Mouse (Mus musculus) liver, embryonic 12.5 days (tissue): ENCODE measurements around the gene Tcf7l1. TPM values are rescaled to one million over a fixed set of nuclear protein-coding genes. Genes with fewer than 3 reads are reported as not detected.
A peak's percentile ranks its signal among the peaks of the same experiment; 100 is the strongest.

ENCODE experiments used
- ATAC-seq: fragments of 200-750 bp; cut with Nextera tagmentation; 2 replicates; pipeline ENCODE4 v1.8.0; 2017; ENCODE audit warnings: moderate number of reproducible peaks, mild to moderate bottlenecking, moderate library complexity
- H3K27ac ChIP-seq: fragments of 300-500 bp; sonication (generic); 2 replicates; pipeline ENCODE4 v1.5.1; 2016; ENCODE audit warnings: mild to moderate bottlenecking
- H3K27me3 ChIP-seq: fragments of 300-500 bp; sonication (generic); replicated peaks from 2 replicates; pipeline ENCODE4 v1.6.1; 2016; ENCODE audit warnings: mild to moderate bottlenecking, moderate library complexity
- H3K36me3 ChIP-seq: fragments of 300-500 bp; sonication (generic); 2 replicates; pipeline ENCODE4 v1.6.1; 2016; ENCODE audit warnings: mild to moderate bottlenecking, moderate library complexity
- H3K4me1 ChIP-seq: fragments of 300-500 bp; sonication (generic); 2 replicates; pipeline ENCODE4 v1.6.1; 2016
- H3K4me2 ChIP-seq: fragments of 300-500 bp; sonication (generic); 2 replicates; pipeline ENCODE4 v1.6.1; 2016; ENCODE audit warnings: mild to moderate bottlenecking, moderate library complexity
- H3K4me3 ChIP-seq: fragments of 300-500 bp; sonication (generic); 2 replicates; pipeline ENCODE4 v1.5.1; 2016; ENCODE audit warnings: mild to moderate bottlenecking, moderate library complexity
- H3K9ac ChIP-seq: fragments of 300-500 bp; sonication (generic); 2 replicates; pipeline ENCODE4 v1.6.1; 2016; ENCODE audit warnings: mild to moderate bottlenecking, moderate library complexity
- H3K9me3 ChIP-seq: fragments of 300-500 bp; sonication (generic); replicated peaks from 2 replicates; pipeline ENCODE4 v1.6.1; 2016; ENCODE audit warnings: mild to moderate bottlenecking, moderate library complexity
- WGBS: fragments of 180-500 bp; shearing (Covaris S2); methylation state at CpG from one replicate; pipeline ENCODE4 v1.1.7; 2016; ENCODE audit not compliant: insufficient replicate concordance; 5-methylcytosine and 5-hydroxymethylcytosine counted together
- polyA plus RNA-seq: library from polyadenylated mRNA; unstranded; fragments of >200 nt; fragmentation: Nextera tagmentation; extraction: Ambion mirVana; gene quantifications from 2 replicates; pipeline ENCODE4 v1.2.1, GENCODE M21; 2016

Gene Tcf7l1
- polyA plus RNA-seq, 1 experiment from 2014 or later: 6.7 TPM

- 67% methylated on average over 7 of the region's 7 CpGs for WGBS
- Histone ChIP-seq H3K27ac (no peak overlapping the region), H3K4me3 (no peak overlapping the region), H3K4me1 (peaks cover 4% of the 10 kb centered on the region; the same call in 1 of the 2 replicates), H3K27me3 (no peaks in the 10 kb centered on the region), H3K9ac (no peak overlapping the region), H3K4me2 (no peak overlapping the region), H3K9me3 (no peaks in the 10 kb centered on the region), H3K36me3 (peaks cover 18% of the 10 kb centered on the region)
- no peak for ATAC-seq
These were observed 162.7 kb downstream of the Tcf7l1 start for GRCm38 (mm10) chr6:72626391-72626790.

- no peak for ATAC-seq
- Histone ChIP-seq H3K9me3 (no peaks in the 10 kb centered on the region), H3K4me2 (no peak overlapping the region), H3K4me3 (no peak overlapping the region), H3K36me3 (peaks cover 7% of the 10 kb centered on the region; the same call in 1 of the 2 replicates), H3K27me3 (no peaks in the 10 kb centered on the region), H3K9ac (no peak overlapping the region), H3K27ac (no peak overlapping the region), H3K4me1 (peaks cover 21% of the 10 kb centered on the region)
- 71% methylated on average over 8 of the region's 8 CpGs for WGBS
These were observed 165.2 kb downstream of the Tcf7l1 start for GRCm38 (mm10) chr6:72623661-72624402.

- H3K27ac ChIP-seq: no peak overlapping the region
- peaks cover 21% of the 10 kb centered on the region for H3K4me1 ChIP-seq
- ATAC-seq: no peak
- peaks cover 5% of the 10 kb centered on the region; the same call in 1 of the 2 replicates for H3K36me3 ChIP-seq
- no peak overlapping the region for H3K4me2 ChIP-seq
- 47% methylated on average over 3 of the region's 3 CpGs for WGBS
- H3K4me3 ChIP-seq: no peak overlapping the region
- no peak overlapping the region for H3K9ac ChIP-seq
- H3K9me3 ChIP-seq: no peaks in the 10 kb centered on the region
- H3K27me3 ChIP-seq: no peaks in the 10 kb centered on the region
These were observed 166.1 kb downstream of the Tcf7l1 start for GRCm38 (mm10) chr6:72622917-72623316.

GRCm38 (mm10) chr6:72620920-72621319, 168.1 kb downstream of the Tcf7l1 start:
- no peak overlapping the region for H3K4me3 ChIP-seq
- no peak overlapping the region for H3K4me2 ChIP-seq
- 33% methylated on average over 5 of the region's 5 CpGs for WGBS
- H3K36me3 ChIP-seq: no peaks in the 10 kb centered on the region
- H3K9me3 ChIP-seq: no peaks in the 10 kb centered on the region
- H3K27ac ChIP-seq: no peak overlapping the region
- peaks cover 32% of the 10 kb centered on the region for H3K4me1 ChIP-seq
- H3K9ac ChIP-seq: no peak overlapping the region
- no peaks in the 10 kb centered on the region for H3K27me3 ChIP-seq
- ATAC-seq: no peak

- Histone ChIP-seq H3K27me3 (no peaks in the 10 kb centered on the region), H3K27ac (peak overlapping the region; percentile 53), H3K4me3 (no peak overlapping the region), H3K4me2 (peak overlapping the region; percentile 33), H3K36me3 (no peaks in the 10 kb centered on the region), H3K4me1 (peaks cover 42% of the 10 kb centered on the region), H3K9ac (no peak overlapping the region; the same call in 1 of the 2 replicates), H3K9me3 (no peaks in the 10 kb centered on the region)
- 22% methylated on average over 12 of the region's 12 CpGs for WGBS
- no peak for ATAC-seq
These were observed 169.1 kb downstream of the Tcf7l1 start for GRCm38 (mm10) chr6:72619734-72620532.

GRCm38 (mm10) chr6:72616643-72617288, 172.3 kb downstream of the Tcf7l1 start, which contains the start of gene Tgoln1:
Gene Tgoln1 (minus strand): TSS chr6:72617000.
- peak; percentile 95 for ATAC-seq
- under 1% methylated on average over 41 of the region's 41 CpGs for WGBS
- peak within 1 kb of the TSS; percentile 82 for H3K9ac ChIP-seq
- H3K27ac ChIP-seq: peak within 1 kb of the TSS; percentile 89
- H3K27me3 ChIP-seq: no peaks in the 10 kb centered on the region
- H3K9me3 ChIP-seq: no peaks in the 10 kb centered on the region
- H3K4me2 ChIP-seq: peak within 1 kb of the TSS; percentile 95
- H3K4me1 ChIP-seq: peaks cover 59% of the 10 kb centered on the region
- peaks cover 21% of the 10 kb centered on the region for H3K36me3 ChIP-seq
- H3K4me3 ChIP-seq: peak within 1 kb of the TSS; percentile 80

- Histone ChIP-seq H3K4me3 (peak overlapping the region; percentile 80), H3K4me1 (peaks cover 51% of the 10 kb centered on the region), H3K9ac (peak overlapping the region; percentile 82), H3K36me3 (peaks cover 31% of the 10 kb centered on the region), H3K4me2 (peak overlapping the region; percentile 95), H3K9me3 (no peaks in the 10 kb centered on the region), H3K27ac (peak overlapping the region; percentile 89), H3K27me3 (no peaks in the 10 kb centered on the region)
- ATAC-seq: no peak
- 14% methylated on average over 25 of the region's 25 CpGs for WGBS
These were observed 173.3 kb downstream of the Tcf7l1 start for GRCm38 (mm10) chr6:72615561-72616375.

- Histone ChIP-seq H3K36me3 (peaks cover 37% of the 10 kb centered on the region), H3K9ac (peak overlapping the region; percentile 82), H3K27ac (no peak overlapping the region), H3K4me2 (peak overlapping the region; percentile 95), H3K9me3 (no peaks in the 10 kb centered on the region), H3K4me1 (peaks cover 46% of the 10 kb centered on the region), H3K27me3 (no peaks in the 10 kb centered on the region), H3K4me3 (peak overlapping the region; percentile 80)
- WGBS: 29% methylated on average over 2 of the region's 2 CpGs
- no peak for ATAC-seq
These were observed 173.9 kb downstream of the Tcf7l1 start for GRCm38 (mm10) chr6:72615151-72615550.

GRCm38 (mm10) chr6:72610261-72610660, 178.8 kb downstream of the Tcf7l1 start:
- Histone ChIP-seq H3K9ac (no peak overlapping the region), H3K4me2 (no peak overlapping the region), H3K4me1 (peaks cover 27% of the 10 kb centered on the region), H3K36me3 (peaks cover 80% of the 10 kb centered on the region), H3K27me3 (no peaks in the 10 kb centered on the region), H3K9me3 (no peaks in the 10 kb centered on the region), H3K4me3 (no peak overlapping the region), H3K27ac (no peak overlapping the region)
- 73% methylated on average over 4 of the region's 4 CpGs for WGBS
- no peak for ATAC-seq

- no peak for ATAC-seq
- Histone ChIP-seq H3K9me3 (no peaks in the 10 kb centered on the region), H3K27me3 (no peaks in the 10 kb centered on the region), H3K9ac (no peak overlapping the region), H3K36me3 (peaks cover 88% of the 10 kb centered on the region), H3K4me2 (no peak overlapping the region), H3K4me1 (peaks cover 12% of the 10 kb centered on the region; the same call in 1 of the 2 replicates), H3K4me3 (no peak overlapping the region), H3K27ac (no peak overlapping the region)
- WGBS: 85% methylated on average over 4 of the region's 4 CpGs
These were observed 180.3 kb downstream of the Tcf7l1 start for GRCm38 (mm10) chr6:72608662-72609184.

GRCm38 (mm10) chr6:72607676-72608075, 181.4 kb downstream of the Tcf7l1 start:
- 80% methylated on average over 5 of the region's 5 CpGs for WGBS
- no peaks in the 10 kb centered on the region for H3K9me3 ChIP-seq
- H3K36me3 ChIP-seq: peaks cover 79% of the 10 kb centered on the region
- H3K9ac ChIP-seq: no peak overlapping the region
- H3K27me3 ChIP-seq: no peaks in the 10 kb centered on the region
- ATAC-seq: no peak
- no peak overlapping the region for H3K27ac ChIP-seq
- no peak overlapping the region for H3K4me3 ChIP-seq
- 0 out of 2 replicates have a peak, but pooled peaks cover 6% of the 10 kb centered on the region for H3K4me1 ChIP-seq
- no peak overlapping the region for H3K4me2 ChIP-seq
